Mouse (Mus musculus): Measurements from ENCODE around the gene Dnmt3l. TPM values are rescaled to one million over a fixed set of nuclear protein-coding genes. Genes with fewer than 3 reads are reported as not detected.

Gene Dnmt3l
- polyA plus RNA-seq, 1 experiment, result 179 TPM

GRCm38 (mm10) chr10:78079955-78080591 lies 38.3 kb downstream of the Dnmt3l start:
- no peak for TF ChIP-seq CTCF (IDR thresholded peaks at IDR 0.05; ENCODE audit: low read depth, low read length)
- no peak for TF ChIP-seq EP300 (IDR thresholded peaks at IDR 0.05; ENCODE audit: insufficient read depth, low read depth, low read length)
- TF ChIP-seq POLR2A (IDR thresholded peaks at IDR 0.05; ENCODE audit: insufficient read depth, low read length), result no peak
- no peaks in the 10 kb centered on the region for H3K9me3 ChIP-seq (replicated peaks; ENCODE audit: control insufficient read depth, insufficient read depth, low read length, poor library complexity, severe bottlenecking)
- no peak overlapping the region for H3K27ac ChIP-seq (ENCODE audit: insufficient read depth, low read length)
- H3K27me3 ChIP-seq (ENCODE audit: control insufficient read depth, insufficient read depth, low read length, poor library complexity, severe bottlenecking), result no peaks in the 10 kb centered on the region
- H3K4me1 ChIP-seq (ENCODE audit: control insufficient read depth, insufficient read depth, low read length), result no peaks in the 10 kb centered on the region
- H3K36me3 ChIP-seq (ENCODE audit: control insufficient read depth, insufficient read depth, low read length, poor library complexity, severe bottlenecking), result peaks cover 6% of the 10 kb centered on the region; the same call in 1 of the 2 replicates
- no peak overlapping the region for H3K4me3 ChIP-seq (ENCODE audit: low read depth, low read length)
- H3K9ac ChIP-seq (ENCODE audit: low read depth, poor library complexity, severe bottlenecking), result no peak overlapping the region

GRCm38 (mm10) chr10:78084073-78084472 lies 42.3 kb downstream of the Dnmt3l start:
- H3K36me3 ChIP-seq (ENCODE audit: control insufficient read depth, insufficient read depth, low read length, poor library complexity, severe bottlenecking), result no peaks in the 10 kb centered on the region

DNA sequence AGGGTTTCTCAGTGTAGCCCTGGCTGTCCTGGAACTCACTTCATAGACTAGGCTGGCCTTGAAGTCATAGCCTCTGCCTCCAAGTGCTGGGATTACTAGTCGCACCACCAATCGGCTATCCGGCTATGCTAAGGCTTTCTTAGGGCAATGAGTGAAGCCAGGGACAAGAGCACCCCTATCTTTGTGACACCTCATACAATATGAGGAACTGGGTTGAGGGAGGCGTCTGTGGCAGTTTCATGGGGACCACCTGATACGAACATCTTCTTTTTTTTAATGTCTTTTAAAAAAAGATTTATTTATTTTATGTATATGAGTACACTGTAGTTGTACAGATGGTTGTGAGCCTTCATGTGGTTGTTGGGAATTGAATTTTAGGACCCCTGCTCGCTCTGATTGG lies 44.0 kb downstream of the Dnmt3l start:
- TF ChIP-seq POLR2A (IDR thresholded peaks at IDR 0.05; ENCODE audit: insufficient read depth, low read length) (no peak), EP300 (IDR thresholded peaks at IDR 0.05; ENCODE audit: insufficient read depth, low read depth, low read length) (no peak), CTCF (IDR thresholded peaks at IDR 0.05; ENCODE audit: low read depth, low read length) (no peak)

More at GRCm38 (mm10) chr10:78084073-78084472, 42.3 kb downstream of the Dnmt3l start:
- Histone ChIP-seq H3K4me1 (ENCODE audit: control insufficient read depth, insufficient read depth, low read length) (no peaks in the 10 kb centered on the region), H3K27ac (ENCODE audit: insufficient read depth, low read length) (no peak overlapping the region), H3K4me3 (ENCODE audit: low read depth, low read length) (no peak overlapping the region), H3K9me3 (replicated peaks; ENCODE audit: control insufficient read depth, insufficient read depth, low read length, poor library complexity, severe bottlenecking) (no peaks in the 10 kb centered on the region), H3K9ac (ENCODE audit: low read depth, poor library complexity, severe bottlenecking) (no peak overlapping the region), H3K27me3 (ENCODE audit: control insufficient read depth, insufficient read depth, low read length, poor library complexity, severe bottlenecking) (no peaks in the 10 kb centered on the region)
- TF ChIP-seq CTCF (IDR thresholded peaks at IDR 0.05; ENCODE audit: low read depth, low read length), result no peak
- TF ChIP-seq POLR2A (IDR thresholded peaks at IDR 0.05; ENCODE audit: insufficient read depth, low read length), result no peak
- no peak for TF ChIP-seq EP300 (IDR thresholded peaks at IDR 0.05; ENCODE audit: insufficient read depth, low read depth, low read length)

GRCm38 (mm10) chr10:78086444-78087061 lies 44.8 kb downstream of the Dnmt3l start:
- H3K27ac ChIP-seq (ENCODE audit: insufficient read depth, low read length), result no peak overlapping the region
- H3K9me3 ChIP-seq (replicated peaks; ENCODE audit: control insufficient read depth, insufficient read depth, low read length, poor library complexity, severe bottlenecking), result no peaks in the 10 kb centered on the region
- no peak overlapping the region for H3K4me3 ChIP-seq (ENCODE audit: low read depth, low read length)
- H3K9ac ChIP-seq (ENCODE audit: low read depth, poor library complexity, severe bottlenecking), result no peak overlapping the region
- H3K36me3 ChIP-seq (ENCODE audit: control insufficient read depth, insufficient read depth, low read length, poor library complexity, severe bottlenecking), result no peaks in the 10 kb centered on the region
- H3K27me3 ChIP-seq (ENCODE audit: control insufficient read depth, insufficient read depth, low read length, poor library complexity, severe bottlenecking), result no peaks in the 10 kb centered on the region
- TF ChIP-seq EP300 (IDR thresholded peaks at IDR 0.05; ENCODE audit: insufficient read depth, low read depth, low read length) (no peak), POLR2A (IDR thresholded peaks at IDR 0.05; ENCODE audit: insufficient read depth, low read length) (no peak), CTCF (IDR thresholded peaks at IDR 0.05; ENCODE audit: low read depth, low read length) (no peak)
- no peaks in the 10 kb centered on the region for H3K4me1 ChIP-seq (ENCODE audit: control insufficient read depth, insufficient read depth, low read length)

More for the DNA sequence above, 44.0 kb downstream of the Dnmt3l start:
- H3K27ac ChIP-seq (ENCODE audit: insufficient read depth, low read length), result no peak overlapping the region
- no peaks in the 10 kb centered on the region for H3K27me3 ChIP-seq (ENCODE audit: control insufficient read depth, insufficient read depth, low read length, poor library complexity, severe bottlenecking)
- no peak overlapping the region for H3K9ac ChIP-seq (ENCODE audit: low read depth, poor library complexity, severe bottlenecking)
- H3K9me3 ChIP-seq (replicated peaks; ENCODE audit: control insufficient read depth, insufficient read depth, low read length, poor library complexity, severe bottlenecking), result no peaks in the 10 kb centered on the region
- no peaks in the 10 kb centered on the region for H3K36me3 ChIP-seq (ENCODE audit: control insufficient read depth, insufficient read depth, low read length, poor library complexity, severe bottlenecking)
- no peaks in the 10 kb centered on the region for H3K4me1 ChIP-seq (ENCODE audit: control insufficient read depth, insufficient read depth, low read length)
- H3K4me3 ChIP-seq (ENCODE audit: low read depth, low read length), result no peak overlapping the region

DNA sequence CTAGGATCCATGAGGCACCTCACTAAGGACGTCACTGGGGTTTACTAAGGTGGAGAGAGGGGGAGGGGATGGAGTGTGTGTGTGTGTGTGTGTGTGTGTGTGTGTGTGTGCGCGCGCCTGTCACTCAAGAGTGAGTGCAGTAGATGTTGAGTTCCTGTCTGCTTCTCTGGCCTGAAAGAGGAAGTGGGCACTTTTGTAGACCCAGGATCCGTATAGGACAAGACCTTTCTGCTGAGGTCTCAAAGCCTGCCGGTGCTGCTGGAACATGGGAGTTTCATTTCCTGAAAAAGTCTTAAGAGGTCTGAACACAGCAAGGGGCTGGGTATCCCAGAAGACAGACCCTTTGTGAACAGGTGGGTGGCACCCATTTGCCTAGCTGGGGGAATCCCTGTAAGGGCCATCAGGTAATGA lies 45.4 kb downstream of the Dnmt3l start:
- Histone ChIP-seq H3K4me1 (ENCODE audit: control insufficient read depth, insufficient read depth, low read length) (no peaks in the 10 kb centered on the region), H3K4me3 (ENCODE audit: low read depth, low read length) (no peak overlapping the region), H3K27me3 (ENCODE audit: control insufficient read depth, insufficient read depth, low read length, poor library complexity, severe bottlenecking) (no peaks in the 10 kb centered on the region), H3K36me3 (ENCODE audit: control insufficient read depth, insufficient read depth, low read length, poor library complexity, severe bottlenecking) (no peaks in the 10 kb centered on the region), H3K27ac (ENCODE audit: insufficient read depth, low read length) (no peak overlapping the region), H3K9me3 (replicated peaks; ENCODE audit: control insufficient read depth, insufficient read depth, low read length, poor library complexity, severe bottlenecking) (no peaks in the 10 kb centered on the region), H3K9ac (ENCODE audit: low read depth, poor library complexity, severe bottlenecking) (no peak overlapping the region)
- TF ChIP-seq CTCF (IDR thresholded peaks at IDR 0.05; ENCODE audit: low read depth, low read length), result no peak
- no peak for TF ChIP-seq EP300 (IDR thresholded peaks at IDR 0.05; ENCODE audit: insufficient read depth, low read depth, low read length)
- TF ChIP-seq POLR2A (IDR thresholded peaks at IDR 0.05; ENCODE audit: insufficient read depth, low read length), result no peak

GRCm38 (mm10) chr10:78090246-78090645 lies 48.5 kb downstream of the Dnmt3l start:
- H3K27ac ChIP-seq (ENCODE audit: insufficient read depth, low read length), result no peak overlapping the region
- H3K9me3 ChIP-seq (replicated peaks; ENCODE audit: control insufficient read depth, insufficient read depth, low read length, poor library complexity, severe bottlenecking), result no peaks in the 10 kb centered on the region
- no peaks in the 10 kb centered on the region for H3K27me3 ChIP-seq (ENCODE audit: control insufficient read depth, insufficient read depth, low read length, poor library complexity, severe bottlenecking)
- H3K4me1 ChIP-seq (ENCODE audit: control insufficient read depth, insufficient read depth, low read length), result no peaks in the 10 kb centered on the region
- H3K4me3 ChIP-seq (ENCODE audit: low read depth, low read length), result no peak overlapping the region
- H3K9ac ChIP-seq (ENCODE audit: low read depth, poor library complexity, severe bottlenecking), result no peak overlapping the region
- no peaks in the 10 kb centered on the region for H3K36me3 ChIP-seq (ENCODE audit: control insufficient read depth, insufficient read depth, low read length, poor library complexity, severe bottlenecking)
- TF ChIP-seq EP300 (IDR thresholded peaks at IDR 0.05; ENCODE audit: insufficient read depth, low read depth, low read length) (no peak), CTCF (IDR thresholded peaks at IDR 0.05; ENCODE audit: low read depth, low read length) (no peak), POLR2A (IDR thresholded peaks at IDR 0.05; ENCODE audit: insufficient read depth, low read length) (no peak)
